Mouse (Mus musculus) retina, postnatal 1 day (tissue): ENCODE measurements at regions not wholly inside any gene's neighbourhood (a gene's known extent, or its start where the extent isn't known, plus 50 kb on each side); places are given as distances from the start of the nearest gene placed in this dataset.

ENCODE experiments used
- DNase-seq: peaks from one replicate; pipeline ENCODE4 v3.0.0-alpha.2; 2012

- peak; percentile 89 for DNase-seq
These were observed 58.1 kb upstream of the Abca1 start for GRCm38 (mm10) chr4:53217608-53218290.

GRCm38 (mm10) chr4:53212541-53212940, 52.8 kb upstream of the Abca1 start:
- DNase-seq, result no peak

- DNase-seq, result no peak
These were observed 51.0 kb upstream of the Abca1 start for GRCm38 (mm10) chr4:53210685-53211084.
